Mouse (Mus musculus): Measurements from ENCODE around the gene Fmo6. TPM values are rescaled to one million over a fixed set of nuclear protein-coding genes. Genes with fewer than 3 reads are reported as not detected.

Fmo6 gene
- total RNA-seq (2021) = not detected
- long read RNA-seq, experiment 1 = 0 reads
- long read RNA-seq, experiment 2 = 0 reads

DNA sequence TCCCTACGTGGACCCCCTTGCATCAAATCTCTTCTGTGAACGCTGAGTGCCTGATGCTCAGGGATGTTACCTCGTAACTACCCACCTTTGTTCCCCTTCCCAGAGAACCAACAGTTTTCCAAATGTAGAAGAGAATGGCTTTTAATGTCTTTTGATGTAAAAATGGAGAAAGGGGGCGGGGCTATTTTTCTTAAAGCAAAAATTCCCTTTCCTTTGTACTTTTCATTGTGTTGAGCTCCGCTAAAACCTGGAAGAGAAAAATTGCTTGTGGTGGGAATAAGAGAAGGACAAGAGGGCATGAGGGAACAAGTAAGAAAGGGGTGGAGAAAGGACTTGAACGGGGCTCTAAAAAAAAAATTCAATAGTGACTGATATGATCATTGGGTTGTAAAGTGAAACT is at the start of gene Fmo6:
TSS of gene Fmo6 (minus strand) at position 101 of the 400 bp plus-strand sequence.
- no peak for TF ChIP-seq CTCF (IDR thresholded peaks at IDR 0.05)
- H3K4me3 ChIP-seq = no peak within 1 kb of the TSS
- intact Hi-C loops (cut with DNase I) = no loop called here
- DNase-seq (ENCODE audit: extremely low spot score in 1 of 2, low spot score in 2 of 2) = no peak
- no peak within 1 kb of the TSS for H3K27ac ChIP-seq

DNA sequence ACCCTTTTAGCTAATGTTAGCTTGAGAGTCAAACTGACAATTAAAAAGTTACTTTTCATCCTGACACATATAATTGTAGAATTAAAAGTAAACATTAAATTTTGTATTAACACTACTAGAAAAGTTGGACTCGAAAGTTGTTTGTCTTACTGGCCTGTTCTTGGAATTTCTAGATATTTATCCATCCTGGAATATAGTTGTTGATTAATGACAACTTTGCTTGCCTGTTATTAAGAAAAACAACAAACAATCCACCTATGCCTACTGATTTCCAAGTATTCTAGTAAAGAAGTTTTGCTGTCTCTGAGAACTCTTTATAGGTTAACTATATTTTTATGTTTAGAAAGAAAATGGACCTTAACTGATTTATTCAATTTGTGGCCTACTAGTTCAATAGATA is 49.5 kb upstream of the Fmo6 start:
- intact Hi-C loops (cut with DNase I) = no loop called here
- TF ChIP-seq CTCF (IDR thresholded peaks at IDR 0.05) = no peak
- DNase-seq (ENCODE audit: extremely low spot score in 1 of 2, low spot score in 2 of 2) = no peak

GRCm38 (mm10) chr1:162986121-162986748 is 48.9 kb upstream of the Fmo6 start:
- intact Hi-C loops (cut with DNase I) = no loop called here
- Histone ChIP-seq H3K27ac (no peak overlapping the region), H3K4me3 (no peak overlapping the region)
- no peak for TF ChIP-seq CTCF (IDR thresholded peaks at IDR 0.05)
- no peak for DNase-seq (ENCODE audit: extremely low spot score in 1 of 2, low spot score in 2 of 2)

More for the DNA sequence above, 49.5 kb upstream of the Fmo6 start:
- Histone ChIP-seq H3K27ac (no peak overlapping the region), H3K4me3 (no peak overlapping the region)

GRCm38 (mm10) chr1:162984428-162984827 is 47.1 kb upstream of the Fmo6 start, which contains the start of gene Fmo3:
Fmo3 (minus strand) TSS chr1:162984528.
- DNase-seq (ENCODE audit: extremely low spot score in 1 of 2, low spot score in 2 of 2) = no peak
- no peak for TF ChIP-seq CTCF (IDR thresholded peaks at IDR 0.05)
- intact Hi-C loops (cut with DNase I) = no loop called here
- H3K4me3 ChIP-seq = no peak within 1 kb of the TSS
- H3K27ac ChIP-seq = no peak within 1 kb of the TSS

DNA sequence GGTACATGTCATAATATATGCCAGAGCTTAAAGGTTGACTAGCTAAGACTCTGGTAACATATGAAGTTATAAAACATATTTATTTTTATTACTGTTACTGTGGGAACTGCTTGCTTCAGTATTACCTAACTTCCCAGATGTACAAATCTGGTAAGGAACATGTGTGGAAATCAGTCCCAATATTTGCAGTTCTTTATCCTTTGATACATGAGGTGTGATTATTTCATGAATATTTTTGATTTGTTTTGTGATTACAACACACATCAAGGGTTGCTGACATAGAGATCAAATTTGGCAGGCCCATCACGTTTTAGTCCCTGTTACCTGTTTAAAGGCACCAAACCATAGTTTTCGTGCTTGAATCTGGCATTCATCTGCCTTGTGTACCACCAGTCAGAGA is 26.2 kb upstream of the Fmo6 start:
- Histone ChIP-seq H3K27ac (no peak overlapping the region), H3K4me3 (no peak overlapping the region)
- intact Hi-C loops (cut with DNase I) = no loop called here
- TF ChIP-seq CTCF (IDR thresholded peaks at IDR 0.05) = no peak
- no peak for DNase-seq (ENCODE audit: extremely low spot score in 1 of 2, low spot score in 2 of 2)

GRCm38 (mm10) chr1:162957422-162957821 is 20.1 kb upstream of the Fmo6 start:
- no peak for TF ChIP-seq CTCF (IDR thresholded peaks at IDR 0.05)
- intact Hi-C loops (cut with DNase I) = no loop called here
- Histone ChIP-seq H3K4me3 (no peak overlapping the region), H3K27ac (no peak overlapping the region)
- DNase-seq (ENCODE audit: extremely low spot score in 1 of 2, low spot score in 2 of 2) = no peak

DNA sequence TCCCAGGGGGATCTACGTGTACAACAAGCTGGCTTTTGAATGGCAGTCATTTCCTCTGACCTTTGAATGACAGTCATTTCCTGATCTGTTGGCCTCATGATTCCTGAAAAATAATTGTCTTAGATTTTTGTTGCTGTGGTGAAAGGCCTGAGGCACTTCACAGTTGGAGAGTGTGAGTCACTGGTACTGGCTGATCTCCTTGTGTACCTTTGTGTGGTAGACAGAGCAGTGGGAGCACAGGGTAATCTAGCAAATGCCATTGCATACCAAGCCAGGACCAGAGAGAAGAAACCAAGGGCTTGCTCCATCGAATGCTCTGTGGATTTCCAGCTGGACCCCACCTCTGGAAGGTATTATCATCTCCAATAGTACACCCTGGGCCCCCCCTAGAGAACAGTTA is 15.8 kb upstream of the Fmo6 start:
- no peak for TF ChIP-seq CTCF (IDR thresholded peaks at IDR 0.05)
- no peak for DNase-seq (ENCODE audit: extremely low spot score in 1 of 2, low spot score in 2 of 2)
- Histone ChIP-seq H3K4me3 (no peak overlapping the region), H3K27ac (no peak overlapping the region)
- intact Hi-C loops (cut with DNase I) = no loop called here

GRCm38 (mm10) chr1:162949763-162950162 is 12.4 kb upstream of the Fmo6 start:
- Histone ChIP-seq H3K4me3 (no peak overlapping the region), H3K27ac (no peak overlapping the region)
- TF ChIP-seq CTCF (IDR thresholded peaks at IDR 0.05) = no peak
- no peak for DNase-seq (ENCODE audit: extremely low spot score in 1 of 2, low spot score in 2 of 2)
- intact Hi-C loops (cut with DNase I) = no loop called here

DNA sequence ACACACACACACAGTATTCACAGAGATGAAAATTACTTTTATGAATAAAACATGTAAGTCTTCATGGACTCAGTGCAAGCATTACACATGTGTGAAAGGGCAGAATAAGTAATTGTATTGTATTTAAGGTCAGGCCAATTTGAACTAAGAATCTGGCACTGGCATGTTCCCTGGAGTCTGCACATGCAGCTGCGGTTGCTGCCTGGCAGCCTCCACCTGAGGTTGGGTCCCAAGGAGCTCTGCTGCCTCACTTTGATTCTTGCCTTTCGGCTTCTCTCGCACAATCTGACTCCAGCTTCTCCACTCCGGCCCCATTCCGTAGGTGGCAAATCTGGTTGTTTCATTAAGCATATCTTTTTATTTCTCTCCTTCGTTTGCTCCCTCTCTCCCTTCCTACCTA is 10.6 kb upstream of the Fmo6 start:
- DNase-seq (ENCODE audit: extremely low spot score in 1 of 2, low spot score in 2 of 2) = no peak
- TF ChIP-seq CTCF (IDR thresholded peaks at IDR 0.05) = no peak
- Histone ChIP-seq H3K27ac (no peak overlapping the region), H3K4me3 (no peak overlapping the region)
- intact Hi-C loops (cut with DNase I) = no loop called here

GRCm38 (mm10) chr1:162946837-162947558 is 9.7 kb upstream of the Fmo6 start:
- intact Hi-C loops (cut with DNase I) = no loop called here
- TF ChIP-seq CTCF (IDR thresholded peaks at IDR 0.05) = no peak
- Histone ChIP-seq H3K27ac (no peak overlapping the region), H3K4me3 (no peak overlapping the region)
- DNase-seq (ENCODE audit: extremely low spot score in 1 of 2, low spot score in 2 of 2) = no peak

DNA sequence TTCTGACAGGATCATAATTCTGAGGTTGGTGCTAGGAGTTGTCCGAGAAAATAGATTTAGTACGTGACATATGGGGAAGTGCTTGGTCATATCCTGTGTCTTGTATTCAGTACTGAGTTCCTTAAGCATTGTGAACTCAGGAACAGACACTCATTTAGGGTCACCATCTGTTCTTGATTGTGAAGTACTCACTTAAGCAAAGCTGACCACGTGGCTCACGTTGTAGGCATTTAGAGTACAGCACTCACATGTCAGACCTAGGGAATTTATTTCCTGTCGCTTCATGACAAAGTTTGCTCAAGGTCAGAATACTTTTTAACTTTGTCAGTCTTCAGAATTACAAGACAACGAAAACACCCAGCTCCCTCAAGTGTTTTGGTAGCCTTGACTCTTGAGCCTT is 6.4 kb upstream of the Fmo6 start:
- DNase-seq (ENCODE audit: extremely low spot score in 1 of 2, low spot score in 2 of 2) = no peak
- TF ChIP-seq CTCF (IDR thresholded peaks at IDR 0.05) = no peak
- no peak overlapping the region for H3K27ac ChIP-seq
- H3K4me3 ChIP-seq = no peak overlapping the region
- intact Hi-C loops (cut with DNase I) = no loop called here

GRCm38 (mm10) chr1:162938696-162939351 is 1.5 kb upstream of the Fmo6 start:
- DNase-seq (ENCODE audit: extremely low spot score in 1 of 2, low spot score in 2 of 2) = no peak
- no peak for TF ChIP-seq CTCF (IDR thresholded peaks at IDR 0.05)
- H3K27ac ChIP-seq = no peak overlapping the region
- intact Hi-C loops (cut with DNase I) = no loop called here
- H3K4me3 ChIP-seq = no peak overlapping the region

All from left cerebral cortex, adult 2 months (tissue).